Mouse (Mus musculus) spleen, postnatal 4 days (tissue): ENCODE measurements around the gene Ect2.

ENCODE experiments used
- DNase-seq, 2 experiments: peaks; one replicate each; pipeline ENCODE4 v3.0.0; 2022; ENCODE audit warnings: low spot score in 2 of 2

Ect2 gene

GRCm38 (mm10) chr3:27071706-27072105 is 82.0 kb downstream of the Ect2 start:
- DNase-seq, result no peak

- DNase-seq, result no peak
These were observed 83.3 kb downstream of the Ect2 start for GRCm38 (mm10) chr3:27070340-27070739.

- DNase-seq, result no peak
These were observed 86.5 kb downstream of the Ect2 start for GRCm38 (mm10) chr3:27067206-27067605.

- no peak for DNase-seq
These were observed 88.8 kb downstream of the Ect2 start for GRCm38 (mm10) chr3:27064886-27065285.

GRCm38 (mm10) chr3:27063399-27064260 is 90.0 kb downstream of the Ect2 start:
- DNase-seq, result no peak

- no peak for DNase-seq
These were observed 93.2 kb downstream of the Ect2 start for GRCm38 (mm10) chr3:27060441-27060840.

GRCm38 (mm10) chr3:27059529-27060322 is 94.0 kb downstream of the Ect2 start:
- DNase-seq, result no peak

- no peak for DNase-seq
These were observed 98.2 kb downstream of the Ect2 start for GRCm38 (mm10) chr3:27055471-27055870.

- no peak for DNase-seq
These were observed 98.9 kb downstream of the Ect2 start for GRCm38 (mm10) chr3:27054766-27055165.
